Mouse (Mus musculus) erythroblast, embryonic 14.5 days (primary cell): ENCODE results near the gene Usp25. TPM values are rescaled to one million over a fixed set of nuclear protein-coding genes. Genes with fewer than 3 reads are reported as not detected.

Experiments used
- H3K27me3 ChIP-seq: 2 replicates; pipeline ENCODE4 v1.6.1; 2012; ENCODE audit warnings: inconsistent platforms; ENCODE audit not compliant: control insufficient read depth
- H3K36me3 ChIP-seq: 2 replicates; pipeline ENCODE4 v1.6.1; 2012; ENCODE audit warnings: mild to moderate bottlenecking, inconsistent platforms; ENCODE audit not compliant: control insufficient read depth
- H3K4me1 ChIP-seq: 2 replicates; pipeline ENCODE4 v1.6.1; 2012; ENCODE audit warnings: inconsistent platforms; ENCODE audit not compliant: control insufficient read depth
- H3K4me3 ChIP-seq: replicated peaks from 2 replicates; pipeline ENCODE3; 2012; ENCODE audit warnings: moderate library complexity, mild to moderate bottlenecking, inconsistent platforms
- H3K9me3 ChIP-seq: 2 replicates; pipeline ENCODE4 v1.6.1; 2012; ENCODE audit warnings: low read length, inconsistent platforms, mixed read lengths; ENCODE audit not compliant: control insufficient read depth
- GATA1 ChIP-seq: IDR thresholded peaks from 2 replicates; pipeline ENCODE4 v1.6.1; 2012; ENCODE audit warnings: low read length, inconsistent platforms, mixed read lengths
- TAL1 ChIP-seq: IDR thresholded peaks from 3 replicates; pipeline ENCODE4 v1.6.1; 2012; ENCODE audit warnings: low read length, inconsistent platforms, mixed read lengths
- polyA plus RNA-seq: library from polyadenylated mRNA; stranded (reverse); fragments of >175 nt; gene quantifications from 2 replicates; pipeline ENCODE4 v1.2.3, GENCODE M21; 2012

Gene Usp25
- polyA plus RNA-seq, 1 experiment = 5.2 TPM

- no peaks in the 10 kb centered on the region for H3K4me1 ChIP-seq
These were observed 139.8 kb downstream of the Usp25 start for GRCm38 (mm10) chr16:77153216-77153715.

GRCm38 (mm10) chr16:77153815-77154214 is 140.3 kb downstream of the Usp25 start:
- Histone ChIP-seq H3K27me3 (no peaks in the 10 kb centered on the region), H3K4me1 (no peaks in the 10 kb centered on the region), H3K36me3 (no peaks in the 10 kb centered on the region), H3K9me3 (no peaks in the 10 kb centered on the region), H3K4me3 (no peak overlapping the region)
- TF ChIP-seq TAL1 (no peak), GATA1 (no peak)

More at GRCm38 (mm10) chr16:77153216-77153715, 139.8 kb downstream of the Usp25 start:
- Histone ChIP-seq H3K4me3 (no peak overlapping the region), H3K9me3 (no peaks in the 10 kb centered on the region), H3K36me3 (no peaks in the 10 kb centered on the region), H3K27me3 (no peaks in the 10 kb centered on the region)
- no peak for TF ChIP-seq GATA1
- TF ChIP-seq TAL1 = no peak

GRCm38 (mm10) chr16:77154831-77155230 is 141.3 kb downstream of the Usp25 start:
- Histone ChIP-seq H3K4me1 (no peaks in the 10 kb centered on the region), H3K36me3 (no peaks in the 10 kb centered on the region), H3K27me3 (no peaks in the 10 kb centered on the region), H3K4me3 (no peak overlapping the region), H3K9me3 (no peaks in the 10 kb centered on the region)
- no peak for TF ChIP-seq GATA1
- no peak for TF ChIP-seq TAL1
